Mouse (Mus musculus): Measurements from ENCODE around the gene Hspa14. TPM values are rescaled to one million over a fixed set of nuclear protein-coding genes. Genes with fewer than 3 reads are reported as not detected.

Gene Hspa14
- polyA plus RNA-seq, 1 experiment: 9.9 TPM

GRCm38 (mm10) chr2:3474861-3475283 is 37.7 kb downstream of the Hspa14 start, which contains the start of gene Suv39h2:
Suv39h2 (minus strand) TSS chr2:3475031.
- TF ChIP-seq CTCF (IDR thresholded peaks at IDR 0.05; ENCODE audit: extremely low read depth, insufficient read length, insufficient replicate concordance, low read depth, low read length) (no peak), POLR2A (IDR thresholded peaks at IDR 0.05; ENCODE audit: low read depth, low read length) (peak; percentile 50; the same call in 1 of the 2 replicates)
- Histone ChIP-seq H3K4me3 (ENCODE audit: low read depth, low read length) (peak within 1 kb of the TSS; percentile 86), H3K4me1 (ENCODE audit: control insufficient read depth, insufficient read depth, insufficient read length, low read length) (no peaks in the 10 kb centered on the region; the same call in 1 of the 2 replicates), H3K27me3 (ENCODE audit: control insufficient read depth, insufficient read depth, low read length) (no peaks in the 10 kb centered on the region), H3K27ac (ENCODE audit: insufficient read depth, low read depth, low read length) (peak within 1 kb of the TSS; percentile 28), H3K36me3 (ENCODE audit: control insufficient read depth, insufficient read depth, low read length) (no peaks in the 10 kb centered on the region)
- WGBS: under 1% methylated on average over 42 of the region's 42 CpGs

DNA sequence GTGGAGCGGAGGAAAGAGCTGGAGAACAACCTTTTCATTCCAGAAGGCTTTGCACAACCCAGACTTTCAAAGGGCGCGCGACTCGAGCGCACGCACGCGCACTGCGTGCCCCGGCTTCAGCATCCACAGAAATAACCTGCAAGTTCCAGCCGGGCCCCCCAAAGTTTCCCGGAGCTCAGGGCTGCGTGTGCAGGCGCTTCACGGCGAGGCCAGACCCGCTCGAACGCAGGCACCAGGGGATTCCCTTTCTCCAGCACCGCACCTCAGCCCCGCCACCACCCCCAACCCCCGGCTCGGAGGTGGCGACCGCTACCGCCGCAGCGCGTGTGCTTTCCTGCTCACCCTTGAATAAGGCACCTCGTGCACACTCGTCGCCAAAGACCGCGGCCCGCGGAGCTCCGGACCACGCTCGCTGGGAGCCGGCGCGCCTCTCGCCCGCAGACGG is 38.2 kb downstream of the Hspa14 start:
- 0 out of 2 replicates have a peak, but pooled peaks cover 1% of the 10 kb centered on the region for H3K36me3 ChIP-seq (ENCODE audit: control insufficient read depth, insufficient read depth, low read length)
- H3K27me3 ChIP-seq (ENCODE audit: control insufficient read depth, insufficient read depth, low read length): no peaks in the 10 kb centered on the region
- under 1% methylated on average over 46 of the region's 46 CpGs for WGBS
- peak overlapping the region; percentile 86 for H3K4me3 ChIP-seq (ENCODE audit: low read depth, low read length)
- H3K4me1 ChIP-seq (ENCODE audit: control insufficient read depth, insufficient read depth, insufficient read length, low read length): no peaks in the 10 kb centered on the region; the same call in 1 of the 2 replicates
- no peak for TF ChIP-seq POLR2A (IDR thresholded peaks at IDR 0.05; ENCODE audit: low read depth, low read length)
- no peak for TF ChIP-seq CTCF (IDR thresholded peaks at IDR 0.05; ENCODE audit: extremely low read depth, insufficient read length, insufficient replicate concordance, low read depth, low read length)
- 0 out of 2 replicates have a peak overlapping the region, but pooled peaks have one; percentile 3 for H3K27ac ChIP-seq (ENCODE audit: insufficient read depth, low read depth, low read length)

- Histone ChIP-seq H3K36me3 (ENCODE audit: control insufficient read depth, insufficient read depth, low read length) (0 out of 2 replicates have a peak, but pooled peaks cover 1% of the 10 kb centered on the region), H3K27ac (ENCODE audit: insufficient read depth, low read depth, low read length) (no peak overlapping the region), H3K4me3 (ENCODE audit: low read depth, low read length) (peak overlapping the region; percentile 86), H3K4me1 (ENCODE audit: control insufficient read depth, insufficient read depth, insufficient read length, low read length) (no peaks in the 10 kb centered on the region; the same call in 1 of the 2 replicates), H3K27me3 (ENCODE audit: control insufficient read depth, insufficient read depth, low read length) (no peaks in the 10 kb centered on the region)
- WGBS: 1% methylated on average over 12 of the region's 12 CpGs
- TF ChIP-seq CTCF (IDR thresholded peaks at IDR 0.05; ENCODE audit: extremely low read depth, insufficient read length, insufficient replicate concordance, low read depth, low read length) (no peak), POLR2A (IDR thresholded peaks at IDR 0.05; ENCODE audit: low read depth, low read length) (no peak)
Observed at GRCm38 (mm10) chr2:3473891-3474290, 38.7 kb downstream of the Hspa14 start.

GRCm38 (mm10) chr2:3456590-3456989 is 56.0 kb downstream of the Hspa14 start:
- TF ChIP-seq POLR2A (IDR thresholded peaks at IDR 0.05; ENCODE audit: low read depth, low read length) (no peak), CTCF (IDR thresholded peaks at IDR 0.05; ENCODE audit: extremely low read depth, insufficient read length, insufficient replicate concordance, low read depth, low read length) (no peak)

DNA sequence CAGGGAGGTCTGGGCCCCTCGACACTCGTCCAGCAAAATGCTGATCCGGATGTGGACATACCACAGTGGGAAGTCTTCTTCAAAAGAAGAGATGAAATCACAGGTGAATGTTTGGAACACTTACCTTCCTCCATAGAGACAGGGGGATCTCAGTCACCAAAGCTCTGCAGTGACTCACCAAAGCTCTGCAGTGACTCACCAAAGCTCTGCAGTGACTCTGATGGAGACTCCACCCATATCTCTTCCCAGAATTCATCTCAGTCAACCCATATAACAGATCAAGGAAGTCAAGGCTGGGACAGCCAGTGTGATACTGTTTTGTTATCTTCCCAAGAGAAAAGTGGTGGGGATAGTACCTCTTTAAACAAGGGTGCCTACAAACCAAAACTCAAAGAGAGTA is 59.5 kb downstream of the Hspa14 start:
- H3K36me3 ChIP-seq (ENCODE audit: control insufficient read depth, insufficient read depth, low read length): peaks cover 37% of the 10 kb centered on the region
- H3K27ac ChIP-seq (ENCODE audit: insufficient read depth, low read depth, low read length): no peak overlapping the region
- WGBS: 91% methylated on average over 3 of the region's 3 CpGs
- H3K4me3 ChIP-seq (ENCODE audit: low read depth, low read length): no peak overlapping the region
- no peaks in the 10 kb centered on the region for H3K27me3 ChIP-seq (ENCODE audit: control insufficient read depth, insufficient read depth, low read length)
- no peaks in the 10 kb centered on the region for H3K4me1 ChIP-seq (ENCODE audit: control insufficient read depth, insufficient read depth, insufficient read length, low read length)
- TF ChIP-seq POLR2A (IDR thresholded peaks at IDR 0.05; ENCODE audit: low read depth, low read length) (no peak), CTCF (IDR thresholded peaks at IDR 0.05; ENCODE audit: extremely low read depth, insufficient read length, insufficient replicate concordance, low read depth, low read length) (no peak)

More at GRCm38 (mm10) chr2:3456590-3456989, 56.0 kb downstream of the Hspa14 start:
- Histone ChIP-seq H3K36me3 (ENCODE audit: control insufficient read depth, insufficient read depth, low read length) (peaks cover 28% of the 10 kb centered on the region), H3K4me1 (ENCODE audit: control insufficient read depth, insufficient read depth, insufficient read length, low read length) (no peaks in the 10 kb centered on the region), H3K27ac (ENCODE audit: insufficient read depth, low read depth, low read length) (no peak overlapping the region), H3K27me3 (ENCODE audit: control insufficient read depth, insufficient read depth, low read length) (no peaks in the 10 kb centered on the region), H3K4me3 (ENCODE audit: low read depth, low read length) (no peak overlapping the region)
- 83% methylated on average over 4 of the region's 4 CpGs for WGBS

- Histone ChIP-seq H3K36me3 (ENCODE audit: control insufficient read depth, insufficient read depth, low read length) (peaks cover 41% of the 10 kb centered on the region), H3K4me1 (ENCODE audit: control insufficient read depth, insufficient read depth, insufficient read length, low read length) (no peaks in the 10 kb centered on the region), H3K27ac (ENCODE audit: insufficient read depth, low read depth, low read length) (no peak overlapping the region), H3K27me3 (ENCODE audit: control insufficient read depth, insufficient read depth, low read length) (no peaks in the 10 kb centered on the region), H3K4me3 (ENCODE audit: low read depth, low read length) (no peak overlapping the region)
- WGBS: 62% methylated on average over 2 of the region's 2 CpGs
- TF ChIP-seq POLR2A (IDR thresholded peaks at IDR 0.05; ENCODE audit: low read depth, low read length): no peak
- TF ChIP-seq CTCF (IDR thresholded peaks at IDR 0.05; ENCODE audit: extremely low read depth, insufficient read length, insufficient replicate concordance, low read depth, low read length): no peak
Observed at GRCm38 (mm10) chr2:3449431-3449830, 63.2 kb downstream of the Hspa14 start.

GRCm38 (mm10) chr2:3445984-3446383 is 66.6 kb downstream of the Hspa14 start:
- H3K4me1 ChIP-seq (ENCODE audit: control insufficient read depth, insufficient read depth, insufficient read length, low read length): no peaks in the 10 kb centered on the region
- peaks cover 33% of the 10 kb centered on the region for H3K36me3 ChIP-seq (ENCODE audit: control insufficient read depth, insufficient read depth, low read length)
- H3K27me3 ChIP-seq (ENCODE audit: control insufficient read depth, insufficient read depth, low read length): no peaks in the 10 kb centered on the region
- H3K27ac ChIP-seq (ENCODE audit: insufficient read depth, low read depth, low read length): no peak overlapping the region
- no peak for TF ChIP-seq POLR2A (IDR thresholded peaks at IDR 0.05; ENCODE audit: low read depth, low read length)
- 85% methylated on average over 4 of the region's 4 CpGs for WGBS
- H3K4me3 ChIP-seq (ENCODE audit: low read depth, low read length): no peak overlapping the region

Measured in small intestine, adult 2 months (tissue).